Mouse (Mus musculus): ENCODE measurements around the gene 2700097O09Rik.

GRCm38 (mm10) chr12:55060212-55060898 is 19.6 kb downstream of the 2700097O09Rik start:
- TF ChIP-seq CTCF (IDR thresholded peaks at IDR 0.05; ENCODE audit: low read depth) = peak; percentile 25
- peak; percentile 36; the same call in 1 of the 2 replicates for TF ChIP-seq EP300 (IDR thresholded peaks at IDR 0.05; ENCODE audit: low read depth)
